Mouse (Mus musculus) bone marrow macrophage, adult 2 months (primary cell): Measurements from ENCODE around the gene Grm8.

Experiments
- CTCF ChIP-seq: IDR thresholded peaks from 2 replicates; pipeline ENCODE4 v1.5.1; 2012; ENCODE audit warnings: low read depth, mild to moderate bottlenecking, low read length, moderate library complexity
- POLR2A ChIP-seq: IDR thresholded peaks from 2 replicates; pipeline ENCODE4 v1.6.1; 2012; ENCODE audit warnings: mild to moderate bottlenecking, low read depth, low read length, borderline replicate concordance

GRCm38 (mm10) chr6:28040815-28041214, 94.2 kb downstream of the Grm8 start:
- TF ChIP-seq CTCF (no peak), POLR2A (no peak)
